Mouse (Mus musculus) urinary bladder, postnatal 25 days (tissue): Measurements from ENCODE around the gene Dnajc16.

ENCODE experiments used
- DNase-seq: peaks from one replicate; pipeline ENCODE4 v3.0.0; 2022; ENCODE audit warnings: low spot score

Dnajc16 gene

GRCm38 (mm10) chr4:141723673-141724068, 67.1 kb downstream of the Dnajc16 start:
- DNase-seq = no peak

- DNase-seq = peak; percentile 91
These were observed 67.7 kb downstream of the Dnajc16 start, which contains the start of gene Ddi2 for GRCm38 (mm10) chr4:141722731-141723672. Gene Ddi2, minus strand, starts transcription at chr4:141723419.

- DNase-seq = no peak
These were observed 68.8 kb downstream of the Dnajc16 start for GRCm38 (mm10) chr4:141721961-141722360.

- DNase-seq = no peak
These were observed 69.8 kb downstream of the Dnajc16 start for GRCm38 (mm10) chr4:141720761-141721523.

GRCm38 (mm10) chr4:141719304-141719703, 71.4 kb downstream of the Dnajc16 start:
- no peak for DNase-seq

GRCm38 (mm10) chr4:141717633-141718032, 73.1 kb downstream of the Dnajc16 start:
- no peak for DNase-seq

GRCm38 (mm10) chr4:141715027-141715426, 75.7 kb downstream of the Dnajc16 start:
- no peak for DNase-seq

GRCm38 (mm10) chr4:141713598-141714142, 77.1 kb downstream of the Dnajc16 start:
- DNase-seq = no peak

- no peak for DNase-seq
These were observed 79.5 kb downstream of the Dnajc16 start for GRCm38 (mm10) chr4:141711250-141711649.
